Mouse (Mus musculus): ENCODE results near the gene Kif6.

Gene Kif6

GRCm38 (mm10) chr17:49739896-49740679 is 125.2 kb downstream of the Kif6 start:
- DNase-seq: no peak

- DNase-seq: no peak
These were observed 126.2 kb downstream of the Kif6 start for GRCm38 (mm10) chr17:49741172-49741571.

DNA sequence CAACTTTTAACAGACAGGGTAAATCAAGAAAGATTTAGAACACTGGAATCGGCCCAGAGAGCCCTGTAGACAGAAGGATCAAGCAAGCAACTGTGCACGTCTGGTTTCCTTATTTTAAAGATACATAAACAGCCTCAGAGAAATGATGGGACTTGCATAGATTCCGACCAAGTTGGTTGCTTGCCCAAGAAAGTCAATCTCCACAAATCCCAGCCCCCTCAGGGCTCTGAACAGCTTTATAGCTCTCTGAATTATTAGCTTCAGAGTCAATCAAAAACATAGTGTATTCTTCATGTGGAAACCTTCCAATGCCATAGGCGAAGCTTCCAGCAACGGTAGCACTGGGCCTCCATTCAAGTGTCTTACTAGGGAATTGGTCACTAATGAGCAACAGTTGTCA is 127.0 kb downstream of the Kif6 start:
- DNase-seq: no peak

GRCm38 (mm10) chr17:49743580-49744463 is 128.9 kb downstream of the Kif6 start:
- no peak for DNase-seq

DNA sequence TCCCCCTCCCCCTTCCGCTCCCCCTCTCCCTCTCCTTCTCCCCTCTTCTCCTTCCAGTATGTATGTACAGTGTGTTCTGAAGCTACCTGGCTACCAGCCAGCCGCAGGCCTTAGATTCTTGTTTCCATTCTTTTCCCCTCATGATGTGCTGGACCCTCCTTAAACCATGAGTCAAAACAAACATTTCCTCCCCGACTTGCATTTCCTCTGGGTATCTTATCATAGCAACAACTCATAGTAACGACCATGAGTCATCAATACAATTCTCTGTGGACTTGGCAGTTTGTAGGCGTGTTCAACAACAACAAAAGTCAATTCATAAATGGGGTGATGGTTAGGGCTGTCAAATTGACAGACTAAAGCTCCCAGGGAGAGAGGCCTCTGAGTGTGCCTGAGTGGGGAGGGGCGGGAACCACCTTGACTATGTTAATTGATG is 136.0 kb downstream of the Kif6 start:
- DNase-seq: no peak

GRCm38 (mm10) chr17:49753874-49754273 is 138.9 kb downstream of the Kif6 start:
- DNase-seq: no peak

GRCm38 (mm10) chr17:49756862-49757261 is 141.9 kb downstream of the Kif6 start:
- DNase-seq: no peak

- DNase-seq: no peak
These were observed 144.1 kb downstream of the Kif6 start for GRCm38 (mm10) chr17:49759047-49759446.

GRCm38 (mm10) chr17:49761260-49761659 is 146.3 kb downstream of the Kif6 start:
- DNase-seq: no peak

DNA sequence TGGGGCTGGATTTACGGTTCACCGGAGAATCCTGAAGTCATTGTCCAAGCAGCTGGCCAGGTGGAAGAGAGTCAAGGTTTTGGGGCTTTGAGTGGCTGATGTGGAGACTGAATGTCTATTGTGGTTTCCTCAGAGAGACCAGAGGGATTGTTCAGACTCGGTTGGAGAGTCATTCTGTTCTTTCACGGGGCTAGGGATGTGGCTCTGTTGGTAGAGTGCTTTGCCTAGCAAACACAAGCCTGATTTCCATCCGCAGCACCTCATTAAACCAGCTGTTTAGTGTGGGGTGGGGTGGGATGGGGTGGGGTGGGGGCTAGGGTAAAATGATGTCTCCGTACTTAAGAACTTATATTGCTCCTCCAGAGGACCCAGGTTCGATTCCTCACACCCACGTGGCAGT is 146.9 kb downstream of the Kif6 start:
- no peak for DNase-seq

DNA sequence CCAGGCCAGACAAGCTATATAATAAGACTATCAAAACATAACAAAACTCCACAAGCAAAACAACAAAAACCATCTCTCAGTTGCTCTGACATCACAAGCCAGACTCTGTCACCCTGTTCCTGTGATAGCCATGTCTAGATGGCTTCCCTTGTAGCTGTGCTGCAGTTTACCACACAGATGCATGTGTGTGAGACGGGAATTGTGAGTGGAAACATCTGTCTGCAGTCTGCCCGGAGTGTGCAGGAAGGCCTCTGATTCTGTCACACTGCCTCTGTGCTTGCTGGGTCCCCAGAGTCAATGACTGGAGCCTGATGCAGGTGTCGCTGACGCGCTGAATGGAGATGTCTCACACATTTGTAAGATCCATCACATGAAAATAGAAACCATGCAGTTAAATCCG is 150.0 kb downstream of the Kif6 start:
- DNase-seq: no peak

DNA sequence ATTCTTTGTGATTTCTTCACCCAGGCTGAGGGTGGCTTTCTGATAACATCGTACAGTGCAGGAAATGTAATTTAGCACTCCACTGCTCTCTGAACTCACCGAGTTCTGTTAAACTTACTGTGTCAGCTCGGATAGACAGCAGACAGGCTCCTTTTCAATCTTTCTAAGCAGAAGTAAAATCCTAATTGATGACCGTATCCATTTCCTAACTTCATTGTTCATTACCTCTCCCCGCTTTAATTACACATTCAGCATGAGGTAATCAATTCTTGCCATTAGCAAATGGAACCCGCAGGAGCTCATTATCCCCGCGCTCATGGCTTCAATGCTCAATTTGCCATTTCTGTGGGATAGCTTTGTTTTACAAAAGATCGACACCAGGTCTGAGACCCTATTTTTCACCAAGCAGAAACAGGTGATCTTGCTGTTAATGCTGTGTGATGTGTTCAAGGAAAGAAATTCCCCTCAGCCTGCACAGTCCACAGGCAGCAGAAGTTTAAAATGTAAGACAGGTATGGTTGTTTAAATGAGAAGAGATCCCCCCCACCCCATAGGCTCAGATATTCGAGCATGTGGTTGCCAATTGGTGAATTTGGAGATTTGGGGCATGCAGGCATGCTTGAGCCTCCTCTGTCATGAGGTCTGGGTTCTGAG is 152.9 kb downstream of the Kif6 start:
- DNase-seq: no peak

DNA sequence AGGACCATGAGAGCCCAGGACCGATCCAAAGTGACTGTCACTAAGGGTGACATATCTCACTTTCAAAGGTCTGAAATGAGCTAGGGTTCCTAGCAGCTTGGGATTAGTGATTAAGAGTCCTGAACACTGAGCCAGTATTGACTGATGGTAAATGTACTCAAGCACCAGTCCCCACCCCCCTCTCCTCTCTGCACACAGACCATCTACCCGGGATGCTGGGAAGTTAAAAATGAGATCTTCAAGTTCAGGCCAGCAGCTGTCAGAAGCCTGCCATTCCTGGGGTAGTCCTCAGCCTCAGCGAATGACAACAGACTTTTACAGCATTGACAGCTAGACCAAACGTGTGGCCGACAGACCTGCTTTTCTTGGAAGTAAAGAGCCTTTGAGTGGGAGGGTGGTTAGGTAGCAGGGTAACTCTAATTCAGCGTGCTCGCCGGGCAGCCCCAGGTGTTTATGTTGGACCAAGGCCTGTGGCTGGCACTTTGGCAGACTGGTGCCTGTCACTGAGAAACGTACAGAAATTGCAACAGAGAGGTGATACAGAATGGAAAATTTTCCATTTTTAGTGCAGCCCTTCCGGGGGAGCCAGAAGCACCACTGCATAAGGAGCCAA is 156.9 kb downstream of the Kif6 start:
- DNase-seq: no peak

- DNase-seq: no peak
These were observed 162.3 kb downstream of the Kif6 start for GRCm38 (mm10) chr17:49777115-49777839.

DNA sequence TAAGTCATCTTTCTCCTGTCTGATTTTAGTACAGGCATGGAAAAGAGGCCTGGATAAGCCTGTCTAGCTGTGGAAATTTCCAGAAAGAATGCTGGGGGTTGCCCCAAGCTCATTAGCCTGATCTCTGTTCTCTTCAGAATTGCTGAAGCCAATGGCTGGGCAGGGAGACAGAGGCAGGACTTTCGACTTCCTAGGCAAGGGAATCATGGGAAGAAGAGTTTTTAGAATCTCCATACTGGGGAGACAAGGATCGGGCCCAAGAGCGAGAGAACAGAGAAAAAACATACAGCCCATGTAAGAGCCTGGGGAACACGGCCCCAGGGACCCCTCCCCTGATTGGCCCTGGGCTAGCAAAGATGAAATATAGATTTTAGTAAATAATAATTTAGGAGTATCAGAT is 164.1 kb downstream of the Kif6 start:
- no peak for DNase-seq

GRCm38 (mm10) chr17:49779576-49779975 is 164.6 kb downstream of the Kif6 start:
- no peak for DNase-seq

DNA sequence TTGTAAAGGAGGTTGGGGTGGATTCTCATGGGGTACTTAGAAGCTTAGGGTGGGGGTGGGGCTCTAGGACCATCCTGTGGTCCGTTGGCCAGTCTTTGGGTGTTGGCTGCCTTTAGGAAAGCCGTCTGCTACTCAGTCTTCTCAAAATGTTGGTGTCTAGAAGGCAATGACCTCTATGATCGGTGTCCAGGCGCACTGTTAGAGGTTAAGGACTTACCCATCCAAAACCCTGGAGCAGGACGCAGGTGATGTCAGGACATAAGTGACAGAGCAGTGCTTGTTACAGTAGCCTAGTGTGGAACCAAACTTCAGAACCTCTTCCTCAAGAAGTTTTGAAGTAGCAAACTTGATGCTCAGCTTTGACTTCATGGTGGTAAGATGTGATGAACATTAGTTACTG is 170.9 kb downstream of the Kif6 start:
- no peak for DNase-seq

- no peak for DNase-seq
These were observed 172.4 kb downstream of the Kif6 start for GRCm38 (mm10) chr17:49787351-49787750.

DNA sequence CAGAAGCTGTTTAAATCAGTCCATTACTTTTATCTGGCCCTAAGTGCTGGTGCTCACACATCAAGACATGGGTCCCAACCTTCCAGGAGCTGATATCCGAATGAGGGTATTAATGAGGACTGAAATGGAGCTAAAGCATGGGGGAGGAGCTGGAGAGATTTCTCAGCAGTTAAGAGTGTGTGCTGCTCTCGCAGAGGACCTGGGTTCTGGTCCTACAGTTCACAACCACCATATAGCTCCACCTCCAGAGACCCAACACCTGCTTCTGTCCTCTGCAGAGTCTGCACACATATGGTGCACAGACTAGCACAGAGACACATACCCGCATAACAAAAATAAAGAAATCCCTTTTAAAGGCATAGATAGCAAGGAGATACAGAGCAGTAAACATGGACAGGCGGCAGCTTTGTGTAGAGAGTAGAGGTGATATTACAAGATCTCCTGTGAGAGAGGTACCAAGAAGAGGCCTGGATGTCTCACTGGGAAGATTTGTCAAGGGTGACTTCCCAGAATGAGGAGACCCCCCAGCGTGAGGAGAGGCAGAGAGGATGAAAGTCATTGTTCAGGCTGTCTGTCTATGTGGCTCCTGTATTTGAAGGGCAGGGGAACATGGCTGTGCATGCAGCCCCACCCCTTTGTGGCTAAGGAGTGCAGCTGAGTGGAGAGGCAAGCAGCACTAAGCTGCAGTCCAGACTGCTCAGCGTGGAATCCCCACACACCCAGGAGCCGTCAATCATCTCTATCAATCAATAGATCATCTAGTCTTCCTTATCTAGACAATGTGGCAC is 173.4 kb downstream of the Kif6 start:
- DNase-seq: no peak

DNA sequence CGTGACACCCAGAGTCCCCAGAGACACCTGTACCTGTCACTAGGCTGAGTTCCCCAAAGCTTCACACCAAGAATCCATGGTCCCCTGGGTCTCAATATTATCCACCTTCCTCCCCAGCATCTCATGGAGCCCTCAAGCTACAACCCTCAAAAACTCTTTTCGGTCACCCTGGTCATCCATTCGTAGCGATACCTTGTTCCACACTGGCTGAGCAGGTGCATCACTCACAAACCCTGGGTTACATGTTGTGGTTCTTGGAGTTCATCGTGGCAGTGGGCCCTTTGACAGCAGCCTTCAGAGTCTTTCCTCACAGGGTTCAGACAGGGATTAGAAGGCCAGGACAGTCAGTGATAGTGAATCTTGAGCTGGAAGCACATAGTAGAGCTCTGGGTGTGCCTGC is 176.6 kb downstream of the Kif6 start:
- no peak for DNase-seq

DNA sequence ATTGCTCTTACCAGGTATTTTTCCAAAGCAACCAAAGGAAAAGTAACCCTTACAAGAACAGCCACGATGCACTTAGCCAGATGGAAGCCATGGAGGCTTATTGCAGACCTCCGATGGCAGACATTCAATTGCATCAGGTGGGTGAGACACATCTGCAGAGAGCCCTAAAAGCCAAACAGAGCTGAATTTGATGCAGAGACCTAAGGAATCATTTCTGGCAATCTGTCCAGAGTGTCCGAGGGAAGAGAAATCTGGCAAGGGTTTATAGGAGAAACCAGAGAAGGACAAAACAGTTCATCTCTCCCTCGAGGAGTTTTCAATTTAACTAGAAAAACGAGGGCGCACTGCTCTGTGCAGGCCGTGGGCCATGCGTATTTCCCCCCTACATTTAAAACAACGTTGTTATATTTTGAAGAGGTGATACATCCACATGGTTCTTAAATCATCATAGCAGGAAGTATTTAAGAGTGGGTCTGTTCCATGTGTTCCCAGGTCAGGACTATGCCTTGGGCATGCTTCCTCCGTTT is 177.3 kb downstream of the Kif6 start:
- no peak for DNase-seq

Measured in cerebellum, adult 11-12 months (tissue).